Mouse (Mus musculus): ENCODE results near the gene Trim46. TPM values are rescaled to one million over a fixed set of nuclear protein-coding genes. Genes with fewer than 3 reads are reported as not detected.

Trim46 gene
- polyA plus RNA-seq, 1 experiment from 2014 or later: 0.56 TPM

DNA sequence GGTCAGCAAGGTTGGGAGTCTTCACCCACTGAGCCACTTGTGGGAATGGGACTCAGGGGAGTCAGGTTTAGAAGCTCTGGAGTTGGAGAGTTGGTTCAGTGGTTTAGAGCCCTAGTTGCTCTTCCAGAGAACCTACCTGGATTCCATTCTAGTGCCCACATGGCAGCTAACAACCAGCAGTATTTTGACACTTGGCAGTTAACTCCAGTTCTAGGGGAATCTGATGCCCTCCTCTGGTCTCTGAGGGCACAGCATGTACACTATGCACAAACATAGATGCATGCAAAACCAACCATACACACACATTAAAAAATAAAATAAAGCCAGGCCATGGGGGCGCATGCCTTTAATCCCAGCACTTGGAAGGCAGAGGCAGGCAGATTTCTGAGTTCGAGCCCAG is 52.3 kb downstream of the Trim46 start:
- no peaks in the 10 kb centered on the region for H3K27me3 ChIP-seq (ENCODE audit: control insufficient read depth, insufficient read depth, low read length)
- WGBS (ENCODE audit: insufficient replicate concordance): 92% methylated on average over 2 of the region's 2 CpGs
- no peak overlapping the region for H3K4me3 ChIP-seq (ENCODE audit: low read depth, low read length)
- H3K9me3 ChIP-seq (replicated peaks; ENCODE audit: control insufficient read depth, low read length): no peaks in the 10 kb centered on the region
- H3K9ac ChIP-seq (ENCODE audit: low read depth, low read length): no peak overlapping the region
- H3K27ac ChIP-seq (ENCODE audit: low read depth, low read length): no peak overlapping the region
- no peaks in the 10 kb centered on the region for H3K36me3 ChIP-seq (ENCODE audit: control insufficient read depth, insufficient read depth, low read length)
- ATAC-seq (replicated peaks; ENCODE audit: insufficient number of reproducible peaks, low FRiP score, low TSS enrichment): no peak
- H3K4me1 ChIP-seq (ENCODE audit: control insufficient read depth, insufficient read depth, low read length): no peaks in the 10 kb centered on the region
- H3K4me2 ChIP-seq: no peak overlapping the region

DNA sequence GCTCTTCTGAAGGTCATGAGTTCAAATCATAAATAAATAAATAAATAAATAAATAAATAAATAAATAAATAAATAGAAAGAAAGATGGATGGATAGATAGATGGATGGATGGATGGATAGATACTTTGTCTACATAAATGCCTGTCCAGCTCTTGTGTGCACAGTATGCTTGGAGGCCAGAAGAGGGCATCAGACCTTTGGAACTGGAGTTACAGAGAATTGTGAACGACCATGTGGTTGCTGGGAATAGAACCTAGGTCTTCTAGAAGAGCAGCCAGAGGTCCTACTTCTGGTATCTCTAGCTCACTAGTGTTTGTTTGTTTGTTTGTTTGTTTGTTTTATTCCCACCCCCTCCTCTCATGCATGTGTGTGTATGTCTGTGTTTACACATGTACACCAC is 52.8 kb downstream of the Trim46 start:
- WGBS (ENCODE audit: insufficient replicate concordance): 79% methylated on average over 1 of the region's 1 CpGs
- H3K9me3 ChIP-seq (replicated peaks; ENCODE audit: control insufficient read depth, low read length): no peaks in the 10 kb centered on the region
- no peak for ATAC-seq (replicated peaks; ENCODE audit: insufficient number of reproducible peaks, low FRiP score, low TSS enrichment)
- no peak overlapping the region for H3K27ac ChIP-seq (ENCODE audit: low read depth, low read length)
- H3K27me3 ChIP-seq (ENCODE audit: control insufficient read depth, insufficient read depth, low read length): no peaks in the 10 kb centered on the region
- no peak overlapping the region for H3K9ac ChIP-seq (ENCODE audit: low read depth, low read length)
- H3K4me2 ChIP-seq: no peak overlapping the region
- H3K4me1 ChIP-seq (ENCODE audit: control insufficient read depth, insufficient read depth, low read length): no peaks in the 10 kb centered on the region
- H3K4me3 ChIP-seq (ENCODE audit: low read depth, low read length): no peak overlapping the region
- no peaks in the 10 kb centered on the region for H3K36me3 ChIP-seq (ENCODE audit: control insufficient read depth, insufficient read depth, low read length)

DNA sequence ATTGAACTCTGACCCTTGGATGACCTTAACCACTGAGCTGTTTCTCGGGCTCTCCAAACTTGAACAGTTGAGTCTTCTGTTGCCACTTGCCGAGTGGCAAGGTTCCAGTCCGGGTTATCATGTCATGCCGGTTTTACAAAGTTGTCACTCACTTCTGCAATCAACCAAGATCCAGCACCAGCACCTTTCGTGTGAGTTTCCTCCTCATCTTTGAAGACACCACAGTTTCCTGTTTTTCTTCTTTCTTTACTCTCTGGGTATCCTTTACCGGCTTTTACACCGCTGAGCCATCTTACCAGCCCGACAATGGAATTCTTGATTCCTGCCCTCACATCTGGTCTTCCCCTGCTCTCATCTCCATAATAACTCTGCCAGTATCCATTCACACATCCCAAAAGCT is 55.7 kb downstream of the Trim46 start:
- Histone ChIP-seq H3K27ac (ENCODE audit: low read depth, low read length) (no peak overlapping the region), H3K9me3 (replicated peaks; ENCODE audit: control insufficient read depth, low read length) (no peaks in the 10 kb centered on the region), H3K9ac (ENCODE audit: low read depth, low read length) (no peak overlapping the region), H3K27me3 (ENCODE audit: control insufficient read depth, insufficient read depth, low read length) (peaks cover 4% of the 10 kb centered on the region; the same call in 1 of the 2 replicates), H3K4me3 (ENCODE audit: low read depth, low read length) (no peak overlapping the region), H3K4me1 (ENCODE audit: control insufficient read depth, insufficient read depth, low read length) (no peaks in the 10 kb centered on the region), H3K36me3 (ENCODE audit: control insufficient read depth, insufficient read depth, low read length) (no peaks in the 10 kb centered on the region), H3K4me2 (no peak overlapping the region)
- WGBS (ENCODE audit: insufficient replicate concordance): 76% methylated on average over 8 of the region's 8 CpGs
- ATAC-seq (replicated peaks; ENCODE audit: insufficient number of reproducible peaks, low FRiP score, low TSS enrichment): no peak

DNA sequence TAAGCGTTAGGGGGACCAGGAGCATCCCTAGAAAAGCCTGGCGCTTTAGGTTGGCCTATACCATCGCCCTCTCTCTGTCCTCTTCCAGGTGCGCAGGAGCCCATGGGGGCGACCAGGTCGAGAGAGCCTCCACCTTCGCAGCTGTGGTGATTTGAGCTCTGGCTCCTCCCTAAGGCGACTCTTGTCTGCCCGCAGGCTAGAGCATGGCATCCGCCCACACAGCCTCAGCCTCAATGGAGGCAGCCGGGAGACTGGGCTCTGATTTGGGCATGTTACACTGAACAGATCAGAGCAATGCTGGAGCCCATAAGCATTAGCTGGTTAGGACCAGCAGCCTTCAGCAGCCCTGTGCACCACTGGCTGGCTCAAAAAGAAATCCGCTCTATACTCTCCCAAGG is 57.6 kb downstream of the Trim46 start:
- H3K4me3 ChIP-seq (ENCODE audit: low read depth, low read length): no peak overlapping the region
- no peaks in the 10 kb centered on the region for H3K9me3 ChIP-seq (replicated peaks; ENCODE audit: control insufficient read depth, low read length)
- no peak overlapping the region; the same call in 1 of the 2 replicates for H3K9ac ChIP-seq (ENCODE audit: low read depth, low read length)
- no peak for ATAC-seq (replicated peaks; ENCODE audit: insufficient number of reproducible peaks, low FRiP score, low TSS enrichment)
- no peaks in the 10 kb centered on the region for H3K36me3 ChIP-seq (ENCODE audit: control insufficient read depth, insufficient read depth, low read length)
- WGBS (ENCODE audit: insufficient replicate concordance): 67% methylated on average over 12 of the region's 12 CpGs
- H3K4me1 ChIP-seq (ENCODE audit: control insufficient read depth, insufficient read depth, low read length): peaks cover 6% of the 10 kb centered on the region; the same call in 1 of the 2 replicates
- peaks cover 4% of the 10 kb centered on the region; the same call in 1 of the 2 replicates for H3K27me3 ChIP-seq (ENCODE audit: control insufficient read depth, insufficient read depth, low read length)
- H3K4me2 ChIP-seq: no peak overlapping the region
- no peak overlapping the region for H3K27ac ChIP-seq (ENCODE audit: low read depth, low read length)

DNA sequence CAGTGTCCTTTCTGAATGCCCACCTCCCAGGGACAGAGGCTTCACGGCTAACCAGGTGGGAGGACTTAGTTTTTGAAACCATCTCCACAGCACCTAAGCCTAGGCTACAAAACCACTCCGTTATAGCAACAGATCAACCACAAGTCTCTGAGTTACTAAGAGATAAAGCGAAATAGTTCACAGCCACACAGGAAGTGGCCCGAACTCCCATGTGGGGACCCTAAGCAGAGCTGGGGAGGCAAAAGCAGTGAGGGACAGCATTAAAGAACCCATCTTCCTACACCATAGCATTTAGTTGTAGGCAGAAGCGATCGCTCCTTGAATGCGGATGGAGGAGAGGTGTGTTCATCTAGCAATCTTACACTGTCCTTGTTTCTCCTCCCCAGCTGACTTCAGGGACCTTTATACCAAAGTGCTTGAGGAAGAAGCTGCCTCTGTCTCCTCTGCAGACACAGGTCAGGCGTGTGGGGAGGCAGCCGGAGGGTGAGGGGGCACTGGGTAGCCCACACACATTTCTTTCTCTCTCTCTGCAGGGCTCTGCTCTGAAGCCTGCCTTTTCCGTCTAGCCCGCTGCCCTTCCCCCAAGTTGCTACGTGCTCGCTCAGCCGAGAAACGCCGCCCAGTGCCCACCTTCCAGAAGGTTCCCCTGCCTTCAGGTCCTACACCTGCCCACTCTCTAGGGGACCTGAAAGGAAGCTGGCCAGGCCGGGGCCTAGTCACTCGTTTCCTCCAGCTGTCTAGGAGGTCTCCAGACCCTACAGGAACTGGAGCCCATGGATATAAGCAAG is 58.2 kb downstream of the Trim46 start:
- H3K27me3 ChIP-seq (ENCODE audit: control insufficient read depth, insufficient read depth, low read length): peaks cover 4% of the 10 kb centered on the region; the same call in 1 of the 2 replicates
- H3K4me3 ChIP-seq (ENCODE audit: low read depth, low read length): no peak overlapping the region
- peaks cover 6% of the 10 kb centered on the region; the same call in 1 of the 2 replicates for H3K4me1 ChIP-seq (ENCODE audit: control insufficient read depth, insufficient read depth, low read length)
- no peak overlapping the region for H3K27ac ChIP-seq (ENCODE audit: low read depth, low read length)
- H3K9ac ChIP-seq (ENCODE audit: low read depth, low read length): no peak overlapping the region; the same call in 1 of the 2 replicates
- ATAC-seq (replicated peaks; ENCODE audit: insufficient number of reproducible peaks, low FRiP score, low TSS enrichment): no peak
- WGBS (ENCODE audit: insufficient replicate concordance): 64% methylated on average over 18 of the region's 18 CpGs
- H3K36me3 ChIP-seq (ENCODE audit: control insufficient read depth, insufficient read depth, low read length): no peaks in the 10 kb centered on the region
- H3K9me3 ChIP-seq (replicated peaks; ENCODE audit: control insufficient read depth, low read length): no peaks in the 10 kb centered on the region
- H3K4me2 ChIP-seq: no peak overlapping the region

DNA sequence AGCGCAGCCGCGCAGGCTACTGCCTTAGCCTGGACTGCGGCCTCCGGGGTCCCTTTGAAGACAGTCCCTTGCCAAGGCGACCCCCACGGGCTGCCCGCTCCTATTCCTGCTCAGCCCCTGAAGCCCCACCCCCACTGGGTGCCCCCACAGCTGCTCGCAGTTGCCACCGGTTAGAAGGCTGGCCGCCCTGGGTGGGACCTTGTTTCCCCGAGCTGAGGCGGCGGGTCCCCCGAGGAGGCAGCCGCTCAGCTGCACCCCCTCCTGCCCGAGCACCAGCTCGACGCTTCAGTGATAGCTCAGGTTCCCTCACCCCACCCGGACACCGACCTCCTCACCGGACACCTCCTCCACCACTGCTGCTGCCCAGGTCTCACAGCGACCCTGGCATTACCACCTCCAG is 58.9 kb downstream of the Trim46 start:
- peaks cover 9% of the 10 kb centered on the region; the same call in 1 of the 2 replicates for H3K4me1 ChIP-seq (ENCODE audit: control insufficient read depth, insufficient read depth, low read length)
- no peak overlapping the region for H3K4me2 ChIP-seq
- 34% methylated on average over 23 of the region's 23 CpGs for WGBS (ENCODE audit: insufficient replicate concordance)
- no peak overlapping the region for H3K4me3 ChIP-seq (ENCODE audit: low read depth, low read length)
- no peak overlapping the region for H3K9ac ChIP-seq (ENCODE audit: low read depth, low read length)
- no peak for ATAC-seq (replicated peaks; ENCODE audit: insufficient number of reproducible peaks, low FRiP score, low TSS enrichment)
- H3K9me3 ChIP-seq (replicated peaks; ENCODE audit: control insufficient read depth, low read length): no peaks in the 10 kb centered on the region
- H3K27me3 ChIP-seq (ENCODE audit: control insufficient read depth, insufficient read depth, low read length): peaks cover 4% of the 10 kb centered on the region; the same call in 1 of the 2 replicates
- no peak overlapping the region for H3K27ac ChIP-seq (ENCODE audit: low read depth, low read length)
- 0 out of 2 replicates have a peak, but pooled peaks cover 3% of the 10 kb centered on the region for H3K36me3 ChIP-seq (ENCODE audit: control insufficient read depth, insufficient read depth, low read length)

MicroRNA genes within 50 kb of the gene (microRNA counts, 519-probe panel; counts per million panel counts)
- 32.2 counts per million for microRNA mmu-miR-92b

Small RNAs within 50 kb of the gene (microRNA-seq; reads per million reads assigned to microRNA genes)
- 219 reads per million, percentile 71 among the genes with 10 or more reads in this experiment for gene Mir92b (ENCODE audit: borderline number of aligned reads)

Other genes starting within 250 kb of the Trim46 start
- 7.9 TPM in 2 replicates for gene Rusc1, start 153.0 kb downstream of the Trim46 start, polyA plus RNA-seq (2014; fragmentation: Nextera tagmentation; extraction: Ambion mirVana)
- not detected in 2 replicates for gene Gm43738, start 145.2 kb downstream of the Trim46 start, polyA plus RNA-seq (2014; fragmentation: Nextera tagmentation; extraction: Ambion mirVana)
- 165 and 178 TPM in 2 replicates for gene Fdps, start 144.3 kb downstream of the Trim46 start, polyA plus RNA-seq (2014; fragmentation: Nextera tagmentation; extraction: Ambion mirVana)
- 5.9 and 8.7 TPM in 2 replicates for gene Pklr, start 110.2 kb downstream of the Trim46 start, polyA plus RNA-seq (2014; fragmentation: Nextera tagmentation; extraction: Ambion mirVana)
- 0.13 and 0.58 TPM in 2 replicates for gene Hcn3, start 86.1 kb downstream of the Trim46 start, polyA plus RNA-seq (2014; fragmentation: Nextera tagmentation; extraction: Ambion mirVana)
- gene Clk2, start 81.5 kb downstream of the Trim46 start, polyA plus RNA-seq (2014; fragmentation: Nextera tagmentation; extraction: Ambion mirVana): 18.7 and 20.1 TPM in 2 replicates
- gene Scamp3, start 68.8 kb downstream of the Trim46 start, polyA plus RNA-seq (2014; fragmentation: Nextera tagmentation; extraction: Ambion mirVana): 82.8 and 88.3 TPM in 2 replicates
- 11.9 and 13.7 TPM in 2 replicates for gene Fam189b, start 63.2 kb downstream of the Trim46 start, polyA plus RNA-seq (2014; fragmentation: Nextera tagmentation; extraction: Ambion mirVana)
- 33.3 and 39.9 TPM in 2 replicates for gene Gba, start 43.4 kb downstream of the Trim46 start, polyA plus RNA-seq (2014; fragmentation: Nextera tagmentation; extraction: Ambion mirVana)
- gene Thbs3, start 31.1 kb downstream of the Trim46 start, polyA plus RNA-seq (2014; fragmentation: Nextera tagmentation; extraction: Ambion mirVana): 6.9 and 12.4 TPM in 2 replicates
- gene Mtx1, start 19.2 kb downstream of the Trim46 start, polyA plus RNA-seq (2014; fragmentation: Nextera tagmentation; extraction: Ambion mirVana): 144 and 145 TPM in 2 replicates
- 0.21 and 0.53 TPM in 2 replicates for gene Muc1, start 17.3 kb downstream of the Trim46 start, polyA plus RNA-seq (2014; fragmentation: Nextera tagmentation; extraction: Ambion mirVana)
- 248 and 274 TPM in 2 replicates for gene Krtcap2, start 343 bp downstream of the Trim46 start, polyA plus RNA-seq (2014; fragmentation: Nextera tagmentation; extraction: Ambion mirVana)
- gene Dpm3, start 13.0 kb upstream of the Trim46 start, polyA plus RNA-seq (2014; fragmentation: Nextera tagmentation; extraction: Ambion mirVana): 83.1 and 94.1 TPM in 2 replicates
- gene Slc50a1, start 24.3 kb upstream of the Trim46 start, polyA plus RNA-seq (2014; fragmentation: Nextera tagmentation; extraction: Ambion mirVana): 37.5 and 40.9 TPM in 2 replicates
- gene Efna1, start 34.8 kb upstream of the Trim46 start, polyA plus RNA-seq (2014; fragmentation: Nextera tagmentation; extraction: Ambion mirVana): 29.9 and 33.0 TPM in 2 replicates
- gene Efna3, start 76.7 kb upstream of the Trim46 start, polyA plus RNA-seq (2014; fragmentation: Nextera tagmentation; extraction: Ambion mirVana): 1.9 TPM in 2 replicates
- gene Efna4, start 91.7 kb upstream of the Trim46 start, polyA plus RNA-seq (2014; fragmentation: Nextera tagmentation; extraction: Ambion mirVana): 9.3 and 10.2 TPM in 2 replicates
- gene Adam15, start 103.7 kb upstream of the Trim46 start, polyA plus RNA-seq (2014; fragmentation: Nextera tagmentation; extraction: Ambion mirVana): 23.3 and 25.9 TPM in 2 replicates
- 0.07 TPM in 1 of 2 replicates, not detected in the other for gene Dcst2, start 115.7 kb upstream of the Trim46 start, polyA plus RNA-seq (2014; fragmentation: Nextera tagmentation; extraction: Ambion mirVana)
- 0.17 and 0.21 TPM in 2 replicates for gene Dcst1, start 118.9 kb upstream of the Trim46 start, polyA plus RNA-seq (2014; fragmentation: Nextera tagmentation; extraction: Ambion mirVana)
- gene Zbtb7b, start 148.5 kb upstream of the Trim46 start, polyA plus RNA-seq (2014; fragmentation: Nextera tagmentation; extraction: Ambion mirVana): 1.2 and 2.2 TPM in 2 replicates
- not detected in 2 replicates for gene Lenep, start 156.5 kb upstream of the Trim46 start, polyA plus RNA-seq (2014; fragmentation: Nextera tagmentation; extraction: Ambion mirVana)
- 33.7 and 34.2 TPM in 2 replicates for gene Flad1, start 165.6 kb upstream of the Trim46 start, polyA plus RNA-seq (2014; fragmentation: Nextera tagmentation; extraction: Ambion mirVana)
- 399 and 411 TPM in 2 replicates for gene Cks1b, start 172.1 kb upstream of the Trim46 start, polyA plus RNA-seq (2014; fragmentation: Nextera tagmentation; extraction: Ambion mirVana)
- gene Shc1, start 172.1 kb upstream of the Trim46 start, polyA plus RNA-seq (2014; fragmentation: Nextera tagmentation; extraction: Ambion mirVana): 42.3 and 51.5 TPM in 2 replicates
- gene Pygo2, start 183.9 kb upstream of the Trim46 start, polyA plus RNA-seq (2014; fragmentation: Nextera tagmentation; extraction: Ambion mirVana): 31.1 and 33.7 TPM in 2 replicates
- gene Pbxip1, start 190.4 kb upstream of the Trim46 start, polyA plus RNA-seq (2014; fragmentation: Nextera tagmentation; extraction: Ambion mirVana): 28.6 and 35.9 TPM in 2 replicates
- 50.4 and 57.2 TPM in 2 replicates for gene Pmvk, start 208.2 kb upstream of the Trim46 start, polyA plus RNA-seq (2014; fragmentation: Nextera tagmentation; extraction: Ambion mirVana)